Mouse (Mus musculus) heart, embryonic 15.5 days (tissue): ENCODE measurements around the gene Elob. TPM values are rescaled to one million over a fixed set of nuclear protein-coding genes. Genes with fewer than 3 reads are reported as not detected.

Source experiments
- ATAC-seq: fragments of 200-750 bp; cut with Nextera tagmentation; replicated peaks from 2 replicates; pipeline ENCODE4 v1.8.0; 2017; ENCODE audit warnings: low read depth, moderate TSS enrichment; ENCODE audit not compliant: insufficient number of reproducible peaks, insufficient read depth, low FRiP score
- H3K27ac ChIP-seq: fragments of 300-500 bp; sonication (generic); 2 replicates; pipeline ENCODE4 v1.5.1; 2015; ENCODE audit warnings: mild to moderate bottlenecking, inconsistent platforms
- H3K27me3 ChIP-seq: fragments of 300-500 bp; sonication (generic); 2 replicates; pipeline ENCODE4 v1.6.1; 2015; ENCODE audit warnings: inconsistent platforms
- H3K36me3 ChIP-seq: fragments of 300-500 bp; sonication (generic); 2 replicates; pipeline ENCODE4 v1.6.1; 2015; ENCODE audit warnings: mild to moderate bottlenecking, inconsistent platforms
- H3K4me1 ChIP-seq: fragments of 300-500 bp; sonication (generic); replicated peaks from 2 replicates; pipeline ENCODE4 v1.6.1; 2015; ENCODE audit warnings: inconsistent platforms
- H3K4me2 ChIP-seq: fragments of 300-500 bp; sonication (generic); 2 replicates; pipeline ENCODE4 v1.6.1; 2015; ENCODE audit warnings: inconsistent platforms, mild to moderate bottlenecking, moderate library complexity
- H3K4me3 ChIP-seq: fragments of 300-500 bp; sonication (generic); 2 replicates; pipeline ENCODE4 v1.5.1; 2015; ENCODE audit warnings: mild to moderate bottlenecking, inconsistent platforms
- H3K9ac ChIP-seq: fragments of 300-500 bp; sonication (generic); 2 replicates; pipeline ENCODE4 v1.6.1; 2015; ENCODE audit warnings: mild to moderate bottlenecking, inconsistent platforms
- H3K9me3 ChIP-seq: fragments of 300-500 bp; sonication (generic); replicated peaks from 2 replicates; pipeline ENCODE4 v1.6.1; 2016; ENCODE audit warnings: inconsistent platforms
- WGBS: fragments of 180-500 bp; shearing (Covaris S2); methylation state at CpG from one replicate; pipeline ENCODE4 v1.1.7; 2015; ENCODE audit warnings: mixed read lengths; 5-methylcytosine and 5-hydroxymethylcytosine counted together
- polyA plus RNA-seq: library from polyadenylated mRNA; unstranded; fragments of >200 nt; fragmentation: Nextera tagmentation; extraction: Ambion mirVana; gene quantifications from 2 replicates; pipeline ENCODE4 v1.2.1, GENCODE M21; 2015

Elob gene
- polyA plus RNA-seq, 1 experiment from 2014 or later: 921 TPM

- no peak overlapping the region for H3K4me3 ChIP-seq
- no peaks in the 10 kb centered on the region for H3K9me3 ChIP-seq
- peaks cover 6% of the 10 kb centered on the region for H3K4me1 ChIP-seq
- no peak overlapping the region for H3K9ac ChIP-seq
- no peak overlapping the region for H3K27ac ChIP-seq
- H3K36me3 ChIP-seq: no peaks in the 10 kb centered on the region
- WGBS: 47% methylated on average over 18 of the region's 19 CpGs
- no peaks in the 10 kb centered on the region for H3K27me3 ChIP-seq
- no peak; the same call in 1 of the 2 replicates for ATAC-seq
- no peak overlapping the region for H3K4me2 ChIP-seq
Measured at GRCm38 (mm10) chr17:23850853-23851749, 22.2 kb upstream of the Elob start.

DNA sequence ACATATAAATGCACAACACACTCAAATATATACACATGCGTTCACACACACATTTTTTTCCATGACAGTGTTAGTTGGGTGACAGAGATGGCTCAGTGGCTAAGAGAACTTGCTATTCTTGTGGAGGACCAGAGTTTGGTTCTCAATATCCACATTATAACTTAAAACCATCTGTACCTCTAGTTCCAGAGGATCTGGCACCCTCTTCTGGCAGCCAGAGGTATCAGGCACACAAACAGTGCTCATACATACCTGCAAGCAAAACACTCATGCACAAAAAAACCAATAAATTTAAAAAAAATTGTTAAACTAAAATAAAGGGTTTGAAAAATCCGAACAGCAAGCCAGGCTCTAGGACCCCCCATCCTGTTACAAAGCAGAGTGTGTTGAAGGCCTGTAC is 21.1 kb upstream of the Elob start:
- Histone ChIP-seq H3K27ac (no peak overlapping the region), H3K4me2 (no peak overlapping the region), H3K9me3 (no peaks in the 10 kb centered on the region), H3K4me1 (peaks cover 6% of the 10 kb centered on the region), H3K4me3 (no peak overlapping the region), H3K36me3 (no peaks in the 10 kb centered on the region), H3K9ac (no peak overlapping the region), H3K27me3 (no peaks in the 10 kb centered on the region)
- no peak for ATAC-seq
- 65% methylated on average over 2 of the region's 2 CpGs for WGBS

- peak; percentile 29 for ATAC-seq
Measured at GRCm38 (mm10) chr17:23843812-23844273, 14.9 kb upstream of the Elob start, which contains the start of the genes Prss32 and Prss41. TSS of gene Prss32 (plus strand) at chr17:23843855. TSS of gene Prss41 (minus strand) at chr17:23844172.

DNA sequence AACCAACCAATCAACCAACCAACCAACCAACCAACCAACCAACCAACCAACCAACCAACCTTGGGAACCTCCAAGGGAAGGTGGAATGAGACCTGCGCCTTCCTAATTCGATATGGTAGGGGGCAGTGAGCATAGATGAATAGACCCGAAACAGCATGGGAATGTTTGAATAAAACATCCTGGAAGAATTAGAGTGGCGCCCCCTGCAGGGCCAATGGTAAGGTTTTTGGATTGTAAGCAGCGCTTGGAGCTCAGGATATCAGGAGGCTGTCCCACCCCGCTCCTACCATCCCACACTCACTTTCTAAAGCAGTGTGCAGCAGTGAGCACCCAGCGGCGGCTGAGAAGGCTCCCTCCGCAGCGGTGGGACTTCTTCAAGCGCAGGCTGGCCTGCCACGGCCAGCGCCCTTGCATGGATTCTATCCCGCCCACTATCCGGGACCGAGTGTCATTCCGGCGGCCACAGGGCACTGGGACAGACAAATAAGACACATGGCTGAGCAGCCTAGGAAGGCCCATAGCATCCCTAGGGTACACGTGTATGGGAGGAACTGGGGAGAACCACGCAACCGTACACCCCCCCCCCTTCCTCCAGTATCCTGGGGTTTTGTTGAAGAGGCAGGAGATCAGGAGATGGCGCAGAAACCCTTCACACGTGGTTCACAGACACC is 14.3 kb upstream of the Elob start:
- 43% methylated on average over 23 of the region's 23 CpGs for WGBS
- Histone ChIP-seq H3K4me2 (0 out of 2 replicates have a peak overlapping the region, but pooled peaks have one; percentile 42), H3K27ac (no peak overlapping the region), H3K4me3 (0 out of 2 replicates have a peak overlapping the region, but pooled peaks have one; percentile 0), H3K9ac (no peak overlapping the region), H3K4me1 (0 out of 2 replicates have a peak, but pooled peaks cover 2% of the 10 kb centered on the region), H3K9me3 (no peaks in the 10 kb centered on the region), H3K36me3 (no peaks in the 10 kb centered on the region), H3K27me3 (peaks cover 13% of the 10 kb centered on the region)
- ATAC-seq: no peak

More at GRCm38 (mm10) chr17:23843812-23844273, 14.9 kb upstream of the Elob start, which contains the start of the genes Prss32 and Prss41:
- Histone ChIP-seq H3K9me3 (no peaks in the 10 kb centered on the region), H3K4me1 (0 out of 2 replicates have a peak, but pooled peaks cover 2% of the 10 kb centered on the region), H3K4me3 (0 out of 2 replicates have a peak within 1 kb of the TSS, but pooled peaks have one; percentile 0), H3K9ac (no peak within 1 kb of the TSS), H3K27ac (no peak within 1 kb of the TSS), H3K27me3 (peaks cover 13% of the 10 kb centered on the region), H3K36me3 (no peaks in the 10 kb centered on the region), H3K4me2 (peak within 1 kb of the TSS; percentile 42)
- 16% methylated on average over 19 of the region's 19 CpGs for WGBS

- no peak for ATAC-seq
- WGBS: 33% methylated on average over 4 of the region's 4 CpGs
Measured at GRCm38 (mm10) chr17:23841145-23841544, 12.2 kb upstream of the Elob start.

GRCm38 (mm10) chr17:23836006-23836575 is 7.2 kb upstream of the Elob start, which contains the start of gene Prss33:
TSS of gene Prss33 (minus strand) at chr17:23836056.
- Histone ChIP-seq H3K9ac (no peak within 1 kb of the TSS), H3K27ac (no peak within 1 kb of the TSS), H3K4me3 (no peak within 1 kb of the TSS), H3K4me2 (no peak within 1 kb of the TSS), H3K4me1 (no peaks in the 10 kb centered on the region), H3K36me3 (no peaks in the 10 kb centered on the region), H3K27me3 (peaks cover 59% of the 10 kb centered on the region), H3K9me3 (no peaks in the 10 kb centered on the region)
- no peak for ATAC-seq
- 78% methylated on average over 8 of the region's 8 CpGs for WGBS

More at GRCm38 (mm10) chr17:23841145-23841544, 12.2 kb upstream of the Elob start:
- no peak overlapping the region for H3K9ac ChIP-seq
- no peak overlapping the region for H3K4me3 ChIP-seq
- 0 out of 2 replicates have a peak, but pooled peaks cover 2% of the 10 kb centered on the region for H3K4me1 ChIP-seq
- H3K36me3 ChIP-seq: no peaks in the 10 kb centered on the region
- no peaks in the 10 kb centered on the region for H3K9me3 ChIP-seq
- H3K27ac ChIP-seq: no peak overlapping the region
- H3K27me3 ChIP-seq: peaks cover 26% of the 10 kb centered on the region
- no peak overlapping the region for H3K4me2 ChIP-seq

DNA sequence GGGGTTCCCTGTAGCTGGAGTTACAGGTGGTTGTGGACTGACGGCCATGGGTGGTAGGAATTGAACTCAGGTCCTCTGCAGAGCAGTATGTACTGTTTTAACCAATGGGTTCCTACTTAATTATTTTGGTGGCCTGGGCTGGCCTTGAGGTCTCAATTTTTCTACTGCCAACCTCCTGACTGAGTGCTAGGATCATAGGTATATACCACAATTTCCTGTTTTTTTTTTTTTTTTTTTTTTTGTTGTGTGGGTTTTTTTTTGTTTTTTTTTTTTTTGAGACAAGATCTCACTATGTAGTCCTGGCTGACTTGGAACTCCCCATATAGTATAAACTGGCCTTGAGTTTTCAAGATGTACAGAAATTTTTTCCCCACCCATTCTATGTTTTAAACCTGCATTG is 2.3 kb upstream of the Elob start:
- no peaks in the 10 kb centered on the region for H3K9me3 ChIP-seq
- peaks cover 5% of the 10 kb centered on the region for H3K36me3 ChIP-seq
- H3K9ac ChIP-seq: no peak overlapping the region
- no peak for ATAC-seq
- H3K4me3 ChIP-seq: no peak overlapping the region
- H3K4me1 ChIP-seq: peaks cover 18% of the 10 kb centered on the region
- H3K27me3 ChIP-seq: peaks cover 60% of the 10 kb centered on the region
- H3K27ac ChIP-seq: no peak overlapping the region
- 91% methylated on average over 1 of the region's 1 CpGs for WGBS
- H3K4me2 ChIP-seq: no peak overlapping the region

- peak; percentile 80 for ATAC-seq
- Histone ChIP-seq H3K36me3 (peaks cover 31% of the 10 kb centered on the region), H3K4me1 (peaks cover 18% of the 10 kb centered on the region), H3K9ac (peak overlapping the region; percentile 76), H3K9me3 (no peaks in the 10 kb centered on the region), H3K4me3 (peak overlapping the region; percentile 84), H3K27ac (peak overlapping the region; percentile 82), H3K27me3 (peaks cover 34% of the 10 kb centered on the region), H3K4me2 (peak overlapping the region; percentile 83)
- WGBS: under 1% methylated on average over 47 of the region's 47 CpGs
Measured at GRCm38 (mm10) chr17:23828271-23829001, 500 bp downstream of the Elob start.

GRCm38 (mm10) chr17:23825591-23825990 is 3.3 kb downstream of the Elob start:
- 83% methylated on average over 4 of the region's 4 CpGs for WGBS
- Histone ChIP-seq H3K36me3 (peaks cover 59% of the 10 kb centered on the region), H3K9me3 (no peaks in the 10 kb centered on the region), H3K4me3 (no peak overlapping the region), H3K27ac (no peak overlapping the region), H3K9ac (no peak overlapping the region), H3K27me3 (peaks cover 8% of the 10 kb centered on the region), H3K4me2 (no peak overlapping the region), H3K4me1 (peaks cover 18% of the 10 kb centered on the region)
- no peak for ATAC-seq

DNA sequence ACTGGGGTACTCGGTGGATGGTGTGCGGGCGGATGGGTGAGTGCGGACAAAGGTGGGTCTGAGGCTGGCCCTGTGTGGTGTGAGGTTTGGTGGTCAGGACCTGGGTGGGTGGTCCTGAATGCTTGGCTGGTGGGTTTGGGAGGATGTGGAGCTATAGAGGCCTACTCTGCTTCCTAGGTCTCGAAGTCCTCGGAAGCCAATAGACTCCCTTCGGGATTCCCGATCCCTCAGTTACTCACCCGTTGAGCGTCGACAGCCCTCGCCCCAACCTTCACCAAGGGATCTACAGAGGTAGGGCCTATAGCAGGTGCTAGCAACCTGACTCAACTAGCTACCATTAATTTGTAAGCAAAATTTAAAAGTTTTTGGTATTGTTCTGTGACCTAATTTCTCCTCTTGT is 5.3 kb downstream of the Elob start:
- peaks cover 10% of the 10 kb centered on the region for H3K9me3 ChIP-seq
- whole genome bisulfite sequencing: 86% methylated on average over 12 of the region's 12 CpGs
- H3K9ac ChIP-seq: no peak overlapping the region
- peaks cover 18% of the 10 kb centered on the region for H3K4me1 ChIP-seq
- H3K27me3 ChIP-seq: no peaks in the 10 kb centered on the region
- no peak overlapping the region for H3K4me2 ChIP-seq
- peaks cover 78% of the 10 kb centered on the region for H3K36me3 ChIP-seq
- ATAC-seq: no peak
- H3K27ac ChIP-seq: no peak overlapping the region
- no peak overlapping the region for H3K4me3 ChIP-seq
